Mouse (Mus musculus): ENCODE measurements around the gene Vasp.

GRCm38 (mm10) chr7:19297034-19297433, 25.4 kb upstream of the Vasp start:
- no peak for TF ChIP-seq GATA1 (IDR thresholded peaks at IDR 0.05; ENCODE audit: low read length)
- no peak for TF ChIP-seq TAL1 (IDR thresholded peaks at IDR 0.05; ENCODE audit: low read length)

All from erythroblast, embryonic 14.5 days (primary cell).